Mouse (Mus musculus) ES-E14 (cell line): ENCODE data around the gene Gm11733. TPM values are rescaled to one million over a fixed set of nuclear protein-coding genes. Genes with fewer than 3 reads are reported as not detected.

Experiments
- DNase-seq: peaks from one replicate; pipeline ENCODE4 v3.0.0-alpha.2; 2013; ENCODE audit warnings: low read depth, low spot score
- H3K27ac ChIP-seq: 2 replicates; pipeline ENCODE4 v1.5.1; 2012; ENCODE audit warnings: low read depth, mild to moderate bottlenecking, low read length, moderate library complexity, mixed read lengths; ENCODE audit not compliant: poor library complexity, insufficient read depth, severe bottlenecking
- H3K36me3 ChIP-seq: 2 replicates; pipeline ENCODE4 v1.6.1; 2012; ENCODE audit warnings: mild to moderate bottlenecking, low read length, moderate library complexity, mixed read lengths; ENCODE audit not compliant: control insufficient read depth, poor library complexity, insufficient read depth, severe bottlenecking
- H3K4me1 ChIP-seq, 2 experiments: fragments of 150-350 bp in 1 of 2; sonication (generic) in 1 of 2; 2 replicates each; pipeline ENCODE4 v1.6.1; 2012; ENCODE audit warnings: low read length in 2 of 2, mild to moderate bottlenecking in 1 of 2, mixed read lengths in 1 of 2; ENCODE audit not compliant: control insufficient read depth in 2 of 2, insufficient read depth in 2 of 2, poor library complexity in 1 of 2
- H3K4me3 ChIP-seq, 2 experiments: fragments of 150-350 bp in 1 of 2; sonication (generic) in 1 of 2; 2 replicates each; pipeline ENCODE4 v1.5.1; 2012; ENCODE audit warnings: low read length in 2 of 2, low read depth in 1 of 2, mild to moderate bottlenecking in 1 of 2, mixed read lengths in 1 of 2; ENCODE audit not compliant: insufficient read depth in 1 of 2, poor library complexity in 1 of 2, severe bottlenecking in 1 of 2
- H3K9ac ChIP-seq: 2 replicates; pipeline ENCODE4 v1.6.1; 2012; ENCODE audit warnings: low read depth, mild to moderate bottlenecking, low read length, mixed read lengths; ENCODE audit not compliant: poor library complexity, insufficient read depth, severe bottlenecking
- H3K9me3 ChIP-seq: fragments of 150-350 bp; sonication (generic); 2 replicates; pipeline ENCODE4 v1.6.1; 2012; ENCODE audit warnings: low read depth, mild to moderate bottlenecking, low read length; ENCODE audit not compliant: control insufficient read depth, insufficient read depth
- CHD2 ChIP-seq: IDR thresholded peaks from 2 replicates; pipeline ENCODE4 v1.6.1; 2014; ENCODE audit warnings: mild to moderate bottlenecking, low read depth, low read length, inconsistent platforms
- HCFC1 ChIP-seq: IDR thresholded peaks from 2 replicates; pipeline ENCODE4 v1.6.1; 2012; ENCODE audit warnings: low read length, inconsistent platforms, borderline replicate concordance; ENCODE audit not compliant: insufficient read depth
- MAFK ChIP-seq: IDR thresholded peaks from 2 replicates; pipeline ENCODE4 v1.6.1; 2014; ENCODE audit warnings: mild to moderate bottlenecking, low read depth, low read length, inconsistent platforms; ENCODE audit not compliant: insufficient read depth
- ZC3H11A ChIP-seq: IDR thresholded peaks from 2 replicates; pipeline ENCODE4 v1.6.1; 2012; ENCODE audit warnings: low read depth, mild to moderate bottlenecking, inconsistent platforms, low read length, borderline replicate concordance
- ZNF384 ChIP-seq: IDR thresholded peaks from 2 replicates; pipeline ENCODE4 v1.6.1; 2012; ENCODE audit warnings: low read depth, low read length, inconsistent platforms
- in situ Hi-C, 2 experiments: fragments of 600-800 bp; cut with MboI; formaldehyde crosslinking; loops; one replicate each; pipeline ENCODE4 v1.15.1; 2025; ENCODE audit warnings: low sequenced_read_pairs in 2 of 2, inconsistent platforms in 1 of 2; ENCODE audit not compliant: unreplicated experiment in 2 of 2
- total RNA-seq: library from RNA; depleted of rRNA; stranded (reverse); fragments of 300-350 nt; gene quantifications from 2 replicates; pipeline ENCODE4 v1.2.3, GENCODE M21; 2012

The Gm11733 gene
- total RNA-seq, 1 experiment: not detected

DNA sequence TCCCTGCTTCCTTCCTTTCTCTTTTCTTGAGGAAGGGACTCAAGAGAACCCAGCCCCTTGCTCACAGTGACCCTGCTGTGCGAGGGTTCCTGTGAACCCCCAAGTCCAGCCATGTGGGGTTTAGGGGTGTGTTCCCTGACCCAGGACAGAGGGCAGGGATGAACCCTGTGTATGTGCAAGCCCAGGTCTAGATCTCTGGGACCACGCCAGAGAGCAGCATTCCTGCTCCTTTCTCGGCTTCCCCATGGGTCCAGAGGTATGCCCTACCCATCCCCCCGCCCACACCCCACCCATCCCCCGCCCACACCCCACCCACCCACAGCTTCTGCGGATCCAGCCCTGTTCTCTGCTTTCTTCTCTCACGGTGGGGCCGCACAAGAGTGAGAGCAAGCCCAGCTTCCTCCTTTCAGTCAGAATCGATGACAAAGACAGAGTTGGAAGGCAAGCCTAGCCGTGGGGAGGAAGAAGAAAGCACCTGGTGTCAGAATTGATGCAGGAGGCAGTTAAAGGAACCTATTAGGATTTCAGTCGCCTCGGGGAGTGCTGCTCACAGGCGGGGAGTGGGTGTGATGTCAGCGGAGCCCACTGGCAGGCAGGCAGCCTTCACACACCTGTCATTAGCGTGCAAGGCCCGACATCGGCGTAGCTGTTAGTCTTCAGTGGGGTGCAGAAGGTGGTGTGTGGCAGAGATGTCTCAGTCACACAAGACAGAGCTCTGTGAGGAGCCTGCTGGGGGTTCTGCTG is 41.6 kb downstream of the Gm11733 start:
- DNase-seq: peak; percentile 45
- Histone ChIP-seq H3K4me3 (no peak overlapping the region), H3K9me3 (no peaks in the 10 kb centered on the region), H3K4me1 (peaks cover 0 to 32% of the 10 kb centered on the region in 2 experiments; a peak in 2 of 4 replicates), H3K27ac (peak overlapping the region; percentile 5; the same call in 1 of the 2 replicates), H3K36me3 (peaks cover 2% of the 10 kb centered on the region; the same call in 1 of the 2 replicates), H3K9ac (no peak overlapping the region)
- in situ Hi-C loops: no loop called here
- TF ChIP-seq CHD2: no peak

DNA sequence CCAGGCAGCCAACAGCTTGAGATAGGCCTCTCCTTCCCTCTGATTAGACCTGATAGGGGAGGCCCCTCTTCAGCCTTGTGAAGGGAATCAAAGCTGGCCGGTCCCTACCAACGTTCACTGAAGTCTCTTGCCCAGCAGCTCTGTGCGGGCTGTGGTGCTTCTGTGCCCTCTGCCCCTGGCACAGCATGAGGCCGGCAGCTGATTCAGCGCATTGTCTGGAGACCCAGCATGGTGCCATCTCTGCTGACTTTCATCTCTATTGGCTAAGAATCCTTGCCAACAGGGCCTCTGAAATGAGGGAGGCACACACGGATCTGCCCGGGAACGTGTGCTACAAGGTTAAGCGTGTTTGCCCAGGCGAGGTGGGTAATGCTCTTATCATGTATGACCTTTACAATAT is 48.2 kb downstream of the Gm11733 start:
- Histone ChIP-seq H3K4me1 (0 out of 4 replicates have a peak, but pooled peaks cover 0 to 6% of the 10 kb centered on the region in 2 experiments), H3K36me3 (no peaks in the 10 kb centered on the region), H3K27ac (no peak overlapping the region), H3K9ac (no peak overlapping the region), H3K9me3 (no peaks in the 10 kb centered on the region), H3K4me3 (no peak overlapping the region)
- TF ChIP-seq CHD2 (no peak), ZNF384 (no peak), MAFK (no peak), HCFC1 (no peak), ZC3H11A (no peak)
- no peak for DNase-seq
- in situ Hi-C loops: no loop called here

- Histone ChIP-seq H3K4me1 (0 out of 4 replicates have a peak, but pooled peaks cover 0 to 6% of the 10 kb centered on the region in 2 experiments), H3K27ac (no peak overlapping the region), H3K9me3 (no peaks in the 10 kb centered on the region), H3K4me3 (no peak overlapping the region), H3K36me3 (no peaks in the 10 kb centered on the region), H3K9ac (no peak overlapping the region)
- no peak for DNase-seq
- in situ Hi-C loops: no loop called here
- TF ChIP-seq ZC3H11A: no peak
- no peak for TF ChIP-seq HCFC1
- TF ChIP-seq ZNF384: no peak
- no peak for TF ChIP-seq MAFK
Observed at GRCm38 (mm10) chr11:117534912-117535311, 50.7 kb downstream of the Gm11733 start.

- TF ChIP-seq ZC3H11A (no peak), MAFK (no peak), HCFC1 (no peak), ZNF384 (no peak), CHD2 (no peak)
- Histone ChIP-seq H3K4me1 (peaks cover 0 to 8% of the 10 kb centered on the region in 2 experiments; a peak in 1 of 4 replicates), H3K9ac (no peak overlapping the region), H3K27ac (no peak overlapping the region), H3K4me3 (no peak overlapping the region), H3K36me3 (no peaks in the 10 kb centered on the region), H3K9me3 (no peaks in the 10 kb centered on the region)
- in situ Hi-C loops: no loop called here
- DNase-seq: no peak
Observed at GRCm38 (mm10) chr11:117535491-117536304, 51.5 kb downstream of the Gm11733 start.
